Mouse (Mus musculus) erythroblast, adult 5-6 weeks (primary cell): ENCODE measurements around the gene Slc17a7. TPM values are rescaled to one million over a fixed set of nuclear protein-coding genes. Genes with fewer than 3 reads are reported as not detected.
"Not testable (repeated sequence)": the region's sequence is repeated elsewhere in the genome, so short reads cannot be mapped to it uniquely, and the experiment has no call there.

Experiments used
- ATAC-seq: replicated peaks from 2 replicates; pipeline ENCODE4 v1.8.0; 2016; ENCODE audit warnings: moderate number of reproducible peaks, mild to moderate bottlenecking, moderate TSS enrichment, inconsistent platforms; ENCODE audit not compliant: poor library complexity, low FRiP score, severe bottlenecking
- total RNA-seq, 2 experiments: library from RNA; stranded (forward) in 1 of 2; stranded (reverse) in 1 of 2; fragments of 150-400 nt in 1 of 2; fragments of 200-764, 138-1000 nt in 1 of 2; gene quantifications; 2 replicates each; pipeline versions ENCODE4 v1.2.3 to v1.2.4; 2015 to 2017; ENCODE audit warnings: low replicate concordance in 2 of 2

Slc17a7 gene
- total RNA-seq (2015; ENCODE audit: low replicate concordance), result not detected in 2 replicates
- 0.28 TPM in 1 of 2 replicates, not detected in the other for total RNA-seq (2017; ENCODE audit: low replicate concordance)

GRCm38 (mm10) chr7:45163735-45164490 is at the start of gene Slc17a7:
Gene Slc17a7 (plus strand): TSS chr7:45163949.
- 0 out of 2 replicates have a peak, but pooled peaks have one; percentile 50 for ATAC-seq

DNA sequence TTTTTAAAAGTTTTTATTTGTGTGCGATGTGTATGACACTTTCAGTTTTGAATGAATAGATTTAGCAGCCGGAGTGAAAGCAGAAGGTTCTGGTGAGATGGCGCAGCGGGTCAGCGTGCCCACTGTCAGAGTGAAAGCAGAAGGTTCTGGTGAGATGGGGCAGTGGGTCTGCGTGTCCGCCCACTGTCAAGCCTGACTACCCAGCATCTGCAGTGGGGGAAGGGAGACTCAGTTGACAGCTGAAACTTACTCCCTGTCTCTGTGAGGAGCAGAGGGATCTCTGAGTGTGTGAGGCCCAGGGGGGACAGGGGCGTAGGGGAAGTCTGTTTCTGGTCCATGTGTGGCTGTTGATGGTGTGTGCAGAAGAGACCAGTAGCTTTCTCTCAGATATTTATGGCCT is 46.2 kb upstream of the Slc17a7 start:
- ATAC-seq, result no peak

GRCm38 (mm10) chr7:45118336-45118735 is 45.4 kb upstream of the Slc17a7 start:
- ATAC-seq, result no peak

DNA sequence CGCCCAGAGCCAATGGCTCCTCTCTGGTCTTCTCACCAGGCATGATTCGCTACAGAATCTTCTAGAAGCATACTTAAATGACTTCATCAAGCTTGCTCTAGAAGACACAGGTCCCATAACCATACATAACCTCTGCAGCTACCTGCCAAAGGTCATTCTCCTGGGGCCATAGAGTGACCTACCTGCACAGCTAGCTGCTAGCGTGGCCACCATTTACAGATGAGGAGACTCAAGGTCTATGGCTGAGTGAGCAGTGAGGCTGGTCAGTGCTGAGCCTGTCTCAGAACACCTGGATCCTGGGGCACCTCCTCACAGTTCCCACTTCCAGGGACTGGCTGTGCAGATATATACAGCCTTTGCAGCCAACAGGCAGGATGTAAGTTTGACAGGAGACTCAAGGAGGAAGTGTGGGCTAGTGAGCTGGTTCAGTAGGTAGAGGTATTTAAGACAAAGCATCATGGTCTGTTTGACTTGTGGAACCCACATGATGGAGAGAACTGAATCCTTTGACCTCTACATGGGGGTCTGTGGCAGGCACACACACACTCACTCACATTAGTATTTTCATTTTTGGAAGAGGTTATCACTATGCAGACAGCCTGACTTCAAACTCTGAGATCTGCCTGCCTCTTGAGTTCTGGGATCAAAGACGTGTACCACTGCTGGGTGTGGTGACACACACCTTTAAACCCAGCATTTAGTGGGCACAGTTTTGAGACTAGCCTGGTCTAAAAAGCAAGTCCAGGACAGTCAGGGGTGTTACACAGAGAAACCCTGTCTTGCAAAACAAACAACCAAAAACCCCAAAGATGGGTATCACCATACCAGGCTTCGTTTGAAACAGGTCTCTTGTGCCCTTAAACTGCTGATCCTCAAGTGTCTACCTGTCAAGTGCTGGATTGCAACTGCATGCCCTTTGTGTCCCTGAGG is 43.7 kb upstream of the Slc17a7 start:
- ATAC-seq, result no peak

GRCm38 (mm10) chr7:45121404-45121803 is 42.3 kb upstream of the Slc17a7 start:
- no peak for ATAC-seq

DNA sequence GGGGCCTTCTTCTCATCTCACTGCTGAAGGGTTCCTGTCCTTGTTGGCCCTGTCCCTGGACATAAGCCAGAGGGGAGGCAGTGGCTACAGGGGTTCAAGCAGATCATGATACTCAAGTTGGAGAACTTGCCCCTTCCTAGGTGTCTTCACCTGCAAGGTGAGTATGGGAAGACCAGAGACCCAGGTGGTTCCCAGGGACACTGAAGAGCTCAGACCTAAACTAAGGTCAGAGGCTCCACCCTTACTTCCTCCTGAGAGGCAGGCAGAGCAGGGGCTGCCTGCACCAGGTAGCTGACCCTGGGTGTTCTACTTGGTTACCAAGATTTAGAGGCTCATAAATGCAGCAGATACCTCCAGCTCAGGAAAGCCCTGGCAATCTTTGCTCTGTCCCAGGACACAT is 41.8 kb upstream of the Slc17a7 start:
- no peak for ATAC-seq

- ATAC-seq, result no peak
These were observed 41.1 kb upstream of the Slc17a7 start for GRCm38 (mm10) chr7:45122561-45123185.

DNA sequence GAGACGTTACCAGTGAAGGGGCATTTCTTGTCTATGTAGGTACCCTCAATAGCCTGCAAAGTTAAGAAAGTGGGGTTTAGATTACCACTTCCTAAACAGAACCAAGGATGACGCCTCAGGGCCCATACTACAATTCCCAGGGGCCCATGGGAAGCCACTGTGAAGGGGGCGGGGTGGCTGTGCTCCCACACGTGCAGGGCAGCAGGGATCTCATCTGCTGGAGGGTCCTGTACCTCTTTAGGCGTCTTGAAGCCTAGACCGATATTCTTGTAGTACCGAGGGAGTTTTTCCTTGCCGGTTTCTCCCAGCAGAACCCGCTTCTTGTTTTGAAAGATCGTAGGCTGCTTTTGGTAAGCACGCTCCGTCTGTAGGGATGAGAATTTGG is 40.6 kb upstream of the Slc17a7 start:
- ATAC-seq, result no peak

GRCm38 (mm10) chr7:45124224-45125143 is 39.3 kb upstream of the Slc17a7 start, which contains the start of gene Rps11:
Gene Rps11 (minus strand): TSS chr7:45124439.
- peak; percentile 77 for ATAC-seq

GRCm38 (mm10) chr7:45125144-45125600 is 38.6 kb upstream of the Slc17a7 start:
- ATAC-seq, result no peak

DNA sequence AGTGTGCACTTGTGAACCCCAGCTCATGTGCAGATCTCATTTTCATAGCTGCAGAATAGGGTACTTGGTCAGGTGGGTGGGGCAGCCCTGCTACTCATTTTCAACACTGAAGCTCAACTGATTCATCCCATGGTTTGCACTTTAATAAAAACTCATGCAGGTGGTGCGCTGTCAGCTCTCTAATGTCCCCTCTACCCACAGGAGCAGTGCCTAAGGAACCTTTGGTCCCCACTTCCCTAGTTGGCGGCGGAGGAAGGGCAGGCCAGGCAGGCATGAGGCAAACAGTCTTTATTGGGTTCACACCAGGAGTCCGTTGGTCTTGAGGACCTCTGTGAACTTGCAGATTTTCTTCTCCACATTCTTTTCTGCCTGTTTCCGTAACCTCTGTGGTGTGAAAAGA is 38.1 kb upstream of the Slc17a7 start:
- not testable (repeated sequence) for ATAC-seq

DNA sequence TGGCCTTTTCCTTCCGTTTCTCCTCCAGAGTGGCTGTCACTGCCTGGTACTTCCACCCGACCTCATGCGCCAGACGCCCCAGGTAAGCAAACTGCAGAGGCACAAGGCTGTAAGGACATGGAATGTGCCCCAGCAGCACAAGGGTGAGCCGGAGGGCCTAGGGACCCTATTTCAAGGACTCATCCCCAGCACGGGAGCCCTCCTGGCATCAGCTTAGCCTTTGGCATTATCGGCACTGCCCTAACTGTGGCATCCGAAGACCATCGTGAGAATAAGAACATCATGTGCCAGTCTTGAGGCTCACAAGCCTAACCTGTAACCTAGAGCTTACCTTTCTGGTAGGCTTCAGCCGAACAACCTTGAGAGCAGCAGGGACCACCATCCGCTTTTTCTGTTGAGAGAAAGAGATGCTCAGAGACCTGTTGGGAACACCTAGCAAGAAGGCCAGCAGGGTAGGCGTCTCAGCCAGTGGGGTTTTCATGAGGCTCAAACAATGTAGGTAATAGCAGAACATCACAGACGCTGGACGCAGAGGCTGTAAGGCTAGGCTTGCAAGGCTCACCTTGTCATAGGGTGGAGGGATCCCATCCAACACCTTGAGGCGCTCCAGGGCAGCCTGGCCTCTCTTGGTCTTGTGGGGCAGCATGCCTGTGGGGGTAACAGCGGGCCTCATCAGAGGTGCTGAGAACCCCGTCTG is 37.5 kb upstream of the Slc17a7 start:
- ATAC-seq, result no peak

- ATAC-seq, result no peak
These were observed 36.7 kb upstream of the Slc17a7 start for GRCm38 (mm10) chr7:45126844-45127699.

GRCm38 (mm10) chr7:45127700-45128224 is 36.0 kb upstream of the Slc17a7 start:
- no peak for ATAC-seq

- ATAC-seq, result peak; percentile 85
These were observed 35.0 kb upstream of the Slc17a7 start, which contains the start of gene Rpl13a for GRCm38 (mm10) chr7:45128624-45129246. Gene Rpl13a (minus strand): TSS chr7:45128761.

GRCm38 (mm10) chr7:45129318-45129717 is 34.4 kb upstream of the Slc17a7 start:
- peak; percentile 7; the same call in 1 of the 2 replicates for ATAC-seq
